Mouse (Mus musculus) intestine, postnatal 0 days (tissue): ENCODE results near the gene Btbd3. TPM values are rescaled to one million over a fixed set of nuclear protein-coding genes. Genes with fewer than 3 reads are reported as not detected.

Experiments
- ATAC-seq: fragments of 200-750 bp; cut with Nextera tagmentation; 2 replicates; pipeline ENCODE4 v1.8.0; 2017; ENCODE audit warnings: mild to moderate bottlenecking, moderate TSS enrichment, moderate library complexity
- H3K27ac ChIP-seq: fragments of 300-500 bp; sonication (generic); 2 replicates; pipeline ENCODE4 v1.5.1; 2014; ENCODE audit warnings: mild to moderate bottlenecking, low read depth, low read length, moderate library complexity
- H3K27me3 ChIP-seq: fragments of 300-500 bp; sonication (generic); replicated peaks from 2 replicates; pipeline ENCODE4 v1.6.1; 2014; ENCODE audit warnings: low read length, mixed read lengths; ENCODE audit not compliant: control insufficient read depth, insufficient read depth
- H3K36me3 ChIP-seq: fragments of 300-500 bp; sonication (generic); 2 replicates; pipeline ENCODE4 v1.6.1; 2014; ENCODE audit warnings: mild to moderate bottlenecking, moderate library complexity; ENCODE audit not compliant: control insufficient read depth, insufficient read depth
- H3K4me1 ChIP-seq: fragments of 300-500 bp; sonication (generic); replicated peaks from 2 replicates; pipeline ENCODE4 v1.6.1; 2014; ENCODE audit warnings: antibody characterized with exemption, low read length, mixed read lengths; ENCODE audit not compliant: control insufficient read depth, insufficient read depth
- H3K4me2 ChIP-seq: fragments of 300-500 bp; sonication (generic); replicated peaks from 2 replicates; pipeline ENCODE4 v1.6.1; 2014; ENCODE audit warnings: low read depth, mild to moderate bottlenecking, moderate library complexity
- H3K4me3 ChIP-seq: fragments of 300-500 bp; sonication (generic); 2 replicates; pipeline ENCODE4 v1.5.1; 2014; ENCODE audit warnings: low read depth, low read length
- H3K9ac ChIP-seq: fragments of 300-500 bp; sonication (generic); 2 replicates; pipeline ENCODE4 v1.6.1; 2014; ENCODE audit warnings: mild to moderate bottlenecking, low read depth, low read length
- H3K9me3 ChIP-seq: fragments of 300-500 bp; sonication (generic); 2 replicates; pipeline ENCODE4 v1.6.1; 2016; ENCODE audit warnings: mixed run types; ENCODE audit not compliant: control insufficient read depth
- CTCF ChIP-seq: sonication (generic); IDR thresholded peaks from 2 replicates; pipeline ENCODE4 v1.5.1; 2016; ENCODE audit warnings: low read depth, mild to moderate bottlenecking, control low read depth, antibody characterized with exemption, moderate library complexity
- WGBS: fragments of 180-500 bp; shearing (Covaris S2); extraction: QIAGEN DNeasy Blood & Tissue Kit; methylation state at CpG from one replicate; pipeline ENCODE4 v1.1.7; 2014; 5-methylcytosine and 5-hydroxymethylcytosine counted together
- polyA plus RNA-seq: library from polyadenylated mRNA; unstranded; fragments of >200 nt; fragmentation: Nextera tagmentation; extraction: Ambion mirVana; gene quantifications from 2 replicates; pipeline ENCODE4 v1.2.1, GENCODE M21; 2015

Gene Btbd3
- polyA plus RNA-seq, 1 experiment from 2014 or later, result 10.6 TPM

DNA sequence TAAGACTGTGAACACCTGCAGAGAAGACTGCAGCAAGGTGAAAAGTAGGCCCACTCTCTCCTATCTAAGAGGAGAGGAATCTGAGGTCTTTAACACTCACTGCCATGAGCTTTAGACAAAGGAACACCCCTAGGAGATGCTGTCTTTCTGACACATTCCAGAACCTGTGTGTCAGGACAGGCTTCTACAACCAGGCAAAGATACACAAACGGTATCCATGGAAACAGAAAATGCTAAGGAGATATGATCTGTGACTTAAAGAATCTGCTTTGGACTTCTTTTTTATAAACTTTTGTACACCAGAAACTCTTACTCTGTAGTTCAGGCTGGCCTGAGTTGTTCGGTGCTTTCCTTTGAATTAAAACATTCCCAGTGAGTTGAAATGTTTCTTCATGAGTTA, 329.6 kb downstream of the Btbd3 start:
- Histone ChIP-seq H3K27ac (no peak overlapping the region), H3K4me3 (no peak overlapping the region), H3K4me1 (no peaks in the 10 kb centered on the region), H3K9me3 (no peaks in the 10 kb centered on the region), H3K36me3 (no peaks in the 10 kb centered on the region), H3K4me2 (no peak overlapping the region), H3K9ac (no peak overlapping the region), H3K27me3 (no peaks in the 10 kb centered on the region)
- ATAC-seq, result no peak
- WGBS, result 58% methylated on average over 2 of the region's 2 CpGs
- TF ChIP-seq CTCF, result no peak

DNA sequence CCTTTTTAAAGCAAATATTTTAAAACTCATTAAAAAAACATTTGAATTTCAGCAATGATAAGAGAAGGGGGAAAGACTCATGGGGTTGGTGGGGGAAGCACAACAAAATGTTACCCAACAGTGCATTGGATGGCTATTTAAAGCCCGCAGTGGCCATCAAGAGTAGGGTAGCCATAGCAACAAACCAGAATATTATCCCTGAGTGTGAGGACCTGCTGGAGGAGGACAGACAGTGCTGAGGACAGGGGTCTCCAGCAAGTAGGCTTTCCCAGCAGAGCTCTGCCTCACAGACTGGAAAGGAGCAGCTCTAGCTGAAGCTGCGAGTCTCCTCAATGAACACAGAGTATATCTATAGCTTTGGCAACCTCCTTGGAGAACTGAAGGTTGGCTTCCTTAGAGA, 331.0 kb downstream of the Btbd3 start:
- ATAC-seq, result no peak
- H3K4me3 ChIP-seq, result no peak overlapping the region
- 87% methylated on average over 2 of the region's 2 CpGs for WGBS
- no peak for TF ChIP-seq CTCF
- H3K27me3 ChIP-seq, result no peaks in the 10 kb centered on the region
- no peak overlapping the region for H3K4me2 ChIP-seq
- H3K4me1 ChIP-seq, result no peaks in the 10 kb centered on the region
- H3K27ac ChIP-seq, result no peak overlapping the region
- no peak overlapping the region for H3K9ac ChIP-seq
- no peaks in the 10 kb centered on the region for H3K9me3 ChIP-seq
- no peaks in the 10 kb centered on the region for H3K36me3 ChIP-seq

DNA sequence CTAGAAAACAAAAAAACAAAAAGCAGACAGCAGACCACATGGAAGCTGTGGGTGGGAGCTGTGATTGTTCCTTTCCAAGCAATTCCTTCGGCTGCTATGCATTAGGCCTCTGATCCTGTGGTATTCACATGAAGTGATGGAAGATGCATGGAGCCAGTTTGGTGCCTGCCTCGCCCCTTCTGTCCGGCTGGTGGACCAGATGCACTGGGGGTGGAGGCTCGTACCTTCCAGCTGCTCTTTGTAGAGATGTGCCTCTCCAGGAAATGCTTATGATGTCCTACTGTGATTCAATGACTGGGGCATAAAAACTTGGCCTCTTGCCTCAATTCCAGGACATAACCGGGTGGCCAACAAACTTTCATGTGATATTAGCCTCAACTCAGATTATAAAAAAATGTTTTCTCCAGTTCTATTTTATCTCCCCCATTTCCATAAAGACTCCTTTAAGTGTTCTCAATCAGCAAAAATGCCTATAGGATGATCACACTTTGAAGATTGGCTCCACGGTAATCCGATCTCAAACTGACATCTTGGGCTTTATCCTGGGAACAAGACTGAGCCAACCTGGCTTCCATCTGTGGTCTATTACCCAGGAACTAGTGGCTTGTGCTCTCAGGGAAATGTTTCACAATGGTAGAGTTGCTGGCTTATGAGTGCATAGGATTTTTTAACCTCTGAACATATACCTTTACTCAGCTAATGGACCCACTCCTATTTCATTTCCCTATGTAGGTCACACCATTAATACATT, 331.6 kb downstream of the Btbd3 start:
- Histone ChIP-seq H3K4me1 (no peaks in the 10 kb centered on the region), H3K9me3 (no peaks in the 10 kb centered on the region), H3K4me2 (no peak overlapping the region), H3K27ac (no peak overlapping the region), H3K9ac (no peak overlapping the region), H3K36me3 (no peaks in the 10 kb centered on the region), H3K27me3 (no peaks in the 10 kb centered on the region), H3K4me3 (no peak overlapping the region)
- no peak for TF ChIP-seq CTCF
- 86% methylated on average over 7 of the region's 7 CpGs for WGBS
- no peak for ATAC-seq

DNA sequence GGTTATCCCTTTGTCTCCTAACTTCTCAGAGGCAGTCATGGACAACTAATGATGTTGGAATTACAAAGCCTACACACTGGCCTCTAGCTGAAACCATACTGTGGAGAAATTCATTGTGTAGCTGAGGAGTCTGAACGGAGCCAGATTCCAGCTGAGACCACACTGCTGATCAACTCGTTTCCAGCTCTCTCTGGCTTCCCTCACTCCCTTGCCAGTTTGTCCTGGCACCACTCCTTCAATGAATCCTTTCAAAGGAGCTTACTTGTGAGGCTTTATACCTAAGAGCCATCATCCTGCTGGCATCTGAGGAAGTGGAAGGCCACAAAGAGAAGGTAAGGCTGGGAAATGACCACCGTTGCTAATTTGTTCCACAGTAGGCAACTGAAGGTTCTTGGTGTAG, 332.7 kb downstream of the Btbd3 start:
- no peak for ATAC-seq
- no peak overlapping the region for H3K27ac ChIP-seq
- H3K4me2 ChIP-seq, result no peak overlapping the region
- no peaks in the 10 kb centered on the region for H3K36me3 ChIP-seq
- 76% methylated on average over 3 of the region's 3 CpGs for WGBS
- H3K4me1 ChIP-seq, result no peaks in the 10 kb centered on the region
- H3K27me3 ChIP-seq, result no peaks in the 10 kb centered on the region
- no peaks in the 10 kb centered on the region for H3K9me3 ChIP-seq
- TF ChIP-seq CTCF, result no peak
- H3K9ac ChIP-seq, result no peak overlapping the region
- H3K4me3 ChIP-seq, result no peak overlapping the region

DNA sequence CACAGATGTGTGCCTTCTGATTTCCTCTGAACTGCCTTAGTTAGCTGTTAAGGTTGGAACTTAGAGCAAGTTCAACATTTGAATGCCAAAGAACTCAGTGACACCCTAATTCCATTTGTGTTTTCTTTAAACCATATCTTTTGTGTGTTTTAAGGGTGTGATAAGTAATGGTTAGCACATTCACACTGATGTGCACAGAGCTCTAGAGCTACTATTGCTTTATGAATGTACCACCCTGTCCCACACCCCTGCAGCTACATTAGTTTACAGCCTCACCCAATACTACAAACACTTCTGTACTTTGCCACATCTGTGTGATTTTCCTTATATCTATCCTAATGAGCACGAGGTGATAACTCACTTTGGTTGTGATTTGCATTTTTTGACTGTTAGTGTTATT, 333.9 kb downstream of the Btbd3 start:
- no peaks in the 10 kb centered on the region for H3K9me3 ChIP-seq
- ATAC-seq, result no peak
- no peaks in the 10 kb centered on the region for H3K27me3 ChIP-seq
- no peak overlapping the region for H3K4me2 ChIP-seq
- H3K36me3 ChIP-seq, result no peaks in the 10 kb centered on the region
- WGBS, result 54% methylated on average over 1 of the region's 1 CpGs
- H3K27ac ChIP-seq, result no peak overlapping the region
- H3K4me1 ChIP-seq, result no peaks in the 10 kb centered on the region
- no peak overlapping the region for H3K9ac ChIP-seq
- no peak for TF ChIP-seq CTCF
- no peak overlapping the region for H3K4me3 ChIP-seq

DNA sequence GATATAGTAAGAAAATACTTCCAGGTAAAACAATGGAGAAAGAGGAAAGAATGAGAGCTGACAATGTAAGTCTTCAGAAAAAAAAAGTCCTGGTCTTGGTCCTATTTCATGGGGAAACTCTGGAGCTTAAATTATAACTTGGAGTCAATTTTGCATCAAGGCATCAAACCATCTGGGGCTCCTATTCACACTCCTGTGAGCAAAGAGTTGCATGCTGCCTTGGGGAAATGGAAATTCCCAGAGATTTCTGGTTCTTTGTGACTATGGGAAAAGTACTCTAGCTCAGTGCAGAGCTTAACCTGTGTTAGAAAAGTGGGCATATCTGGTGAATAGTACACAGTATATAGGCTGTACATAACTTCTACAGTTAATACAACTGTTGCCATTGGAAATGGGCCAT, 356.0 kb downstream of the Btbd3 start:
- no peak overlapping the region for H3K27ac ChIP-seq
- TF ChIP-seq CTCF, result no peak
- H3K4me2 ChIP-seq, result no peak overlapping the region
- no peaks in the 10 kb centered on the region for H3K9me3 ChIP-seq
- no peaks in the 10 kb centered on the region for H3K27me3 ChIP-seq
- H3K4me1 ChIP-seq, result no peaks in the 10 kb centered on the region
- H3K4me3 ChIP-seq, result no peak overlapping the region
- no peak for ATAC-seq
- no peaks in the 10 kb centered on the region for H3K36me3 ChIP-seq
- no peak overlapping the region for H3K9ac ChIP-seq

DNA sequence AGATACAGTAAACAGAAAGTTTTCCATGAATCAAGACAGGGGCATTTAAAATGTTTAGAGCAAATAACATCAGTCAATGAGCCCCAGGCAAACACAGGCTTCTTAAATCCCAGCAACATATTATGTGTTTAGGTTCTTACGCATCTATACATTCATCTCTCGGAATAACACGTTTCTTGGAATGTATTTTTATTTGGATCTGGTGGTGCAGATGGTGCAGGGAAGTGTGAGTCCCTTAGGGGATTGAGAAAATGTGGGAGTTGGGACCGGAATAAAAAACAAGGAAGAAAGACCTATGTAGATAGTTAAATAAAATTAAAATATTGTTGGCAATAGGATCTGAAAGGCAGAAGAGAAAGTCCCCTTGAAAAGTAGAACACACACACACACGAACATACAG, 361.1 kb downstream of the Btbd3 start:
- Histone ChIP-seq H3K9ac (no peak overlapping the region), H3K27me3 (no peaks in the 10 kb centered on the region), H3K36me3 (no peaks in the 10 kb centered on the region), H3K27ac (no peak overlapping the region), H3K4me1 (no peaks in the 10 kb centered on the region), H3K4me3 (no peak overlapping the region), H3K4me2 (no peak overlapping the region), H3K9me3 (no peaks in the 10 kb centered on the region)
- 83% methylated on average over 5 of the region's 5 CpGs for WGBS
- TF ChIP-seq CTCF, result no peak
- no peak for ATAC-seq
